Mouse (Mus musculus) lung, embryonic 15.5 days (tissue): ENCODE measurements around the gene P4ha1. TPM values are rescaled to one million over a fixed set of nuclear protein-coding genes. Genes with fewer than 3 reads are reported as not detected.
"Not testable (repeated sequence)": the region's sequence is repeated elsewhere in the genome, so short reads cannot be mapped to it uniquely, and the experiment has no call there.

Source experiments
- ATAC-seq: fragments of 200-750 bp; cut with Nextera tagmentation; 2 replicates; pipeline ENCODE4 v1.8.0; 2017; ENCODE audit warnings: moderate number of reproducible peaks, borderline replicate concordance; ENCODE audit not compliant: low FRiP score, low TSS enrichment; ENCODE audit errors: extremely low read depth
- H3K27ac ChIP-seq: fragments of 300-500 bp; sonication (generic); 2 replicates; pipeline ENCODE4 v1.5.1; 2015; ENCODE audit warnings: moderate library complexity, mild to moderate bottlenecking, inconsistent platforms
- H3K27me3 ChIP-seq: fragments of 300-500 bp; sonication (generic); 2 replicates; pipeline ENCODE4 v1.6.1; 2015; ENCODE audit warnings: inconsistent platforms
- H3K36me3 ChIP-seq: fragments of 300-500 bp; sonication (generic); 2 replicates; pipeline ENCODE4 v1.6.1; 2015; ENCODE audit warnings: inconsistent platforms
- H3K4me1 ChIP-seq: fragments of 300-500 bp; sonication (generic); 2 replicates; pipeline ENCODE4 v1.6.1; 2015; ENCODE audit warnings: inconsistent platforms
- H3K4me2 ChIP-seq: fragments of 300-500 bp; sonication (generic); 2 replicates; pipeline ENCODE4 v1.6.1; 2015; ENCODE audit warnings: inconsistent platforms, mild to moderate bottlenecking, moderate library complexity
- H3K4me3 ChIP-seq: fragments of 300-500 bp; sonication (generic); 2 replicates; pipeline ENCODE4 v1.5.1; 2015; ENCODE audit warnings: mild to moderate bottlenecking, inconsistent platforms
- H3K9ac ChIP-seq: fragments of 300-500 bp; sonication (generic); 2 replicates; pipeline ENCODE4 v1.6.1; 2015; ENCODE audit warnings: inconsistent platforms
- H3K9me3 ChIP-seq: fragments of 300-500 bp; sonication (generic); 2 replicates; pipeline ENCODE4 v1.6.1; 2016; ENCODE audit warnings: inconsistent platforms
- WGBS: fragments of 180-500 bp; shearing (Covaris S2); methylation state at CpG from one replicate; pipeline ENCODE4 v1.1.7; 2015; 5-methylcytosine and 5-hydroxymethylcytosine counted together
- polyA plus RNA-seq: library from polyadenylated mRNA; unstranded; fragments of >200 nt; fragmentation: Nextera tagmentation; extraction: Ambion mirVana; gene quantifications from 2 replicates; pipeline ENCODE4 v1.2.1, GENCODE M21; 2015

The P4ha1 gene
- polyA plus RNA-seq, 1 experiment from 2014 or later: 71.3 TPM

DNA sequence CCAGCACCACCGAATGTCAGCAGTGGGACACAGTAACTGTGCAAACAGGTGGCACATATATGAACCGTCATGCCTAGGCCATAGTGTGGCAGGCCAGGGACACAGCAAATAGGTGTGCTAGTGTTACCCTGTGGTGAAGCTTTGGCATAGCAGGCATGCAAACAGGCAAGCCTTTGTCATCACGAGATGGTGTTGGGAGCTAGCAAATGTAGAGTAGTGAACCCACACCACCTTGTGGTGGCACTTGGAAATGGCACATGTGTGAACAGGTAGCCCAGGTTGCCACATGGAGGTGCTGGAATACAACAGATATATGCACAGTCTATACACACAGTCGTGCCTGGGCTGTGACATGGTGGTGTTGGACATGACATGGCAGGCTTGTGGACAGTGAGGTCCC is 30.5 kb upstream of the P4ha1 start:
- no peaks in the 10 kb centered on the region for H3K4me1 ChIP-seq
- H3K9me3 ChIP-seq: no peaks in the 10 kb centered on the region
- 21% methylated on average over 4 of the region's 4 CpGs for WGBS
- no peaks in the 10 kb centered on the region for H3K36me3 ChIP-seq
- no peak overlapping the region for H3K4me2 ChIP-seq
- no peak overlapping the region for H3K9ac ChIP-seq
- H3K4me3 ChIP-seq: no peak overlapping the region
- H3K27ac ChIP-seq: no peak overlapping the region
- ATAC-seq: peak; percentile 28; the same call in 1 of the 2 replicates
- H3K27me3 ChIP-seq: no peaks in the 10 kb centered on the region

DNA sequence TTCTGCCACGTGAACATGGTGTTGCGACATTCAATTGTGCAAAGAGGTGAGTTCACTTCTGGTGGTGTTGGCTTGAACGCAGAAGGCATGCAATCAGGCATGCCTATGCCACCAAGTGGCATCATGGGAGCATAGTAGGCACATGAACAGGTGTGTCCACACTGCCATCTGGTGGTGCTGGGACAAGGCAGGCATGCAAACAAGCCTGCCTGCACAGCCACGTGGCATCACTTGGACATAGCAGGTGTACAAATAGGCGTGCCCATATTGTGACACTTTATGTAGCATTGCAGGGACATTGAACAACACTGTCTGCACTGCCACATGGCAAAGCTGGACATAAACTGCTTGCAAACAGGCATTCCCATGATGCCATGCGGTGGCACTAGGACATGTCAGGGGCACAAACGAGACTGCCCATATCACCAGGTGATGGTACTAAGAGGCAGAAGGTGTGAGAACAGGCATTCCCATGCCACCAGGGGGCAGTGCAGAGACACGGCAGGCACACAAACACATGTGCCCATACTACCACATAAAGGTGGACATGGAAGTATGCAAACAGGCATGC is 27.8 kb upstream of the P4ha1 start:
- Histone ChIP-seq H3K36me3 (no peaks in the 10 kb centered on the region), H3K27ac (no peak overlapping the region), H3K4me1 (no peaks in the 10 kb centered on the region), H3K9me3 (no peaks in the 10 kb centered on the region), H3K9ac (no peak overlapping the region), H3K27me3 (no peaks in the 10 kb centered on the region), H3K4me2 (no peak overlapping the region), H3K4me3 (no peak overlapping the region)
- ATAC-seq: no peak
- 59% methylated on average over 8 of the region's 8 CpGs for WGBS

GRCm38 (mm10) chr10:59296261-59296660 is 26.8 kb upstream of the P4ha1 start:
- no peaks in the 10 kb centered on the region for H3K27me3 ChIP-seq
- H3K9me3 ChIP-seq: no peaks in the 10 kb centered on the region
- 18% methylated on average over 5 of the region's 5 CpGs for WGBS
- H3K36me3 ChIP-seq: no peaks in the 10 kb centered on the region
- no peak overlapping the region for H3K9ac ChIP-seq
- H3K4me1 ChIP-seq: no peaks in the 10 kb centered on the region
- H3K4me3 ChIP-seq: no peak overlapping the region
- H3K4me2 ChIP-seq: no peak overlapping the region
- no peak for ATAC-seq
- no peak overlapping the region for H3K27ac ChIP-seq

- H3K36me3 ChIP-seq, H3K27me3 ChIP-seq, ATAC-seq, H3K27ac ChIP-seq, H3K9ac ChIP-seq, H3K4me1 ChIP-seq, H3K4me2 ChIP-seq, H3K4me3 ChIP-seq, H3K9me3 ChIP-seq: not testable (repeated sequence)
- WGBS: 93% methylated on average over 12 of the region's 12 CpGs
Observed at GRCm38 (mm10) chr10:59302671-59303070, 20.4 kb upstream of the P4ha1 start.

DNA sequence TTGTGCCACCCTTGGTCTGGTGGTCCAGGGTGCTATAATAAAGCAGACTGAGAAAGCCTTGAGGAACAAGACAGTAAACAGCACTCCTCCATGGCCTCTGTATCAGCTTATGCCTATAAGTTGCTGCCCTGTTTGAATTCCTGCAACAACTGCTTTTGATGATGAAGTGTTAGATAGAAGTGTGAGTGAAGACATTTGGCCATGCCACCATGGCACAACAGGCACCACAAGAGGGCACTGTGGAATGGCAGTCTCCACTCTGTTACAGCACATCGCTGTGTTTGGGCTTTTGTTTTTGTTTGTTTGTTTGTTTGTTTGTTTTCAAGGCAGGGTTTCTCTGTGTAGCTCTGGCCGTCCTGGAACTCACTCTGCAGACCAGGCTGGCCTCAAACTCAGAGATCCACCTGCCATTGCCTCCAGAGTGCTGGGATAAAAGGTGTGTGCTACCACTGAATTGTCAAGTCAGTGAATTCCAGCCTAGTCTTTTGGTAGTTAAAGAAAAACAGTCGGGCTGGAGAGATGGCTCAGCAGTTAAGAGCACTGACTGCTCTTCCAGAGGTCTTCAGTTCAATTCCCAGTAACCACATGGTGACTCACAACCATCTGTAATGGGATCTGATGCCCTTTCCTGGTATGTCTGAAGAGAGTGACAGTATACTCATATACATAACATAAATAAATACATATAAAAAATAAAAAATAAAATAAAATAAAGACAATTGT is 13.9 kb upstream of the P4ha1 start:
- no peak overlapping the region for H3K27ac ChIP-seq
- 36% methylated on average over 3 of the region's 3 CpGs for WGBS
- no peaks in the 10 kb centered on the region for H3K27me3 ChIP-seq
- no peaks in the 10 kb centered on the region for H3K36me3 ChIP-seq
- H3K4me1 ChIP-seq: peaks cover 17% of the 10 kb centered on the region
- ATAC-seq: no peak
- H3K4me2 ChIP-seq: no peak overlapping the region
- H3K4me3 ChIP-seq: no peak overlapping the region
- H3K9ac ChIP-seq: no peak overlapping the region
- no peaks in the 10 kb centered on the region for H3K9me3 ChIP-seq

DNA sequence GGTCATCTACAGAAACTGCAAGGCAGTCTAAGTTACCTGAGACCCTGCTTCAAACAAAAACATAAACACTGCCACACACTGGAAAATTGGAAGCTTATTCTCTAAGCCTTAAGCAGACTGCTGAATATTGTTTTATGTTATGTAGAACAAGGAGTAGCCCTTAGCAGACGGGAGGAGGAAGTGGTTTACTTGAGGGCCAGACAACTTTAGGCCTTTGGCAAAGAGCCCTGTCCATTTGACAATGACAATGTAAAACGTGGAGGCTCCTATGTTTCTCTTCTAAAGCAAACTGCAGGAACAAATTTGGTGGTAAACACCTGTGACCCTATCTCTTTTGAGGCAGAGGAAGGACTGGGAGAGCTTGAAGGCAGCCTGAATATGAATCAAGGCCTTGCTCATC is 13.0 kb upstream of the P4ha1 start:
- Histone ChIP-seq H3K9me3 (no peaks in the 10 kb centered on the region), H3K36me3 (no peaks in the 10 kb centered on the region), H3K9ac (no peak overlapping the region), H3K27ac (0 out of 2 replicates have a peak overlapping the region, but pooled peaks have one; percentile 12), H3K27me3 (no peaks in the 10 kb centered on the region), H3K4me1 (peaks cover 17% of the 10 kb centered on the region), H3K4me3 (no peak overlapping the region), H3K4me2 (no peak overlapping the region)
- no peak; the same call in 1 of the 2 replicates for ATAC-seq
- 14% methylated on average over 2 of the region's 2 CpGs for WGBS

DNA sequence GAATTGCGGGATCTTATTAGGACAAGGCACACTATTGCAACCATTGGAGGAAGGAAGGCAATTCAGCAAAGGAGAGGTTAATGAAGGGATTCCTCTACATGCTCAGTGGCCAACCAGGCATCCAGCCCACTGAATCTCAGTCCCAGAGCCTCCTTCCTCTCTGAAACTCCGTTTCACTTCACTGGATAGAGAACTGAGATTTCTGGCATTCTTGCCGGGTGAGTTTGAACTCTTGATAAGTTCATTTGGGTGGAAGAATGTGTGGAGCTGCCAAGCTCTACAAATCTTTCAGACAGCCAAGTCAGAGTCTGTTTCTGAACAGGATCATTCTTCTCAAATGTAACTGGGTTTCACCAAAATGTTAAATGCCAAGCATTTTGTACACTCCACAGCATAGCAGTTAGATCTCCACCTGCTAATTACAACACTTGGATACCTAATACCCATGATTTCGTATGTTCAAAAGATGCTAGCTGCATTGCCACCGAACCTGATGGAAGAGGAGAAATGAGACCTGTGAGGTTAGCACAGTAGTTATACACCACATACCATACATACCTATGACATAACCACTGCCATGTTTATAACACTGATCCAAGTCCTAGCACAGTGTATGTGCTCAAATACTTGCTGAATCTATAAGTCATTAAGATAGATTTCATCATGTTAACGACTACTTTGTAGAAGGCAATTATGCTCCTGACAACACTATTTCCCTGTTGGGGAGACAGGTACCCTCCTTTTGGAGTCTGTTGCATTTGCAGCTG is 12.2 kb upstream of the P4ha1 start:
- Histone ChIP-seq H3K4me3 (no peak overlapping the region), H3K4me2 (no peak overlapping the region), H3K4me1 (peaks cover 17% of the 10 kb centered on the region), H3K36me3 (no peaks in the 10 kb centered on the region), H3K27me3 (no peaks in the 10 kb centered on the region), H3K27ac (no peak overlapping the region), H3K9ac (no peak overlapping the region), H3K9me3 (no peaks in the 10 kb centered on the region)
- ATAC-seq: peak; percentile 85; the same call in 1 of the 2 replicates
- 50% methylated on average over 6 of the region's 6 CpGs for WGBS

- H3K4me1 ChIP-seq: peaks cover 17% of the 10 kb centered on the region
Observed at GRCm38 (mm10) chr10:59311881-59312280, 11.2 kb upstream of the P4ha1 start.

GRCm38 (mm10) chr10:59321112-59321511 is 2.0 kb upstream of the P4ha1 start:
- no peak overlapping the region for H3K9ac ChIP-seq
- no peak overlapping the region for H3K4me2 ChIP-seq
- H3K36me3 ChIP-seq: no peaks in the 10 kb centered on the region
- WGBS: 80% methylated on average over 3 of the region's 3 CpGs
- no peak overlapping the region for H3K4me3 ChIP-seq
- H3K9me3 ChIP-seq: no peaks in the 10 kb centered on the region
- no peak for ATAC-seq
- H3K27ac ChIP-seq: no peak overlapping the region
- no peaks in the 10 kb centered on the region for H3K27me3 ChIP-seq
- peaks cover 6% of the 10 kb centered on the region for H3K4me1 ChIP-seq

More at GRCm38 (mm10) chr10:59311881-59312280, 11.2 kb upstream of the P4ha1 start:
- no peak overlapping the region for H3K9ac ChIP-seq
- no peaks in the 10 kb centered on the region for H3K27me3 ChIP-seq
- WGBS: 78% methylated on average over 5 of the region's 5 CpGs
- no peak for ATAC-seq
- H3K4me3 ChIP-seq: no peak overlapping the region
- H3K4me2 ChIP-seq: no peak overlapping the region
- H3K36me3 ChIP-seq: no peaks in the 10 kb centered on the region
- no peak overlapping the region for H3K27ac ChIP-seq
- H3K9me3 ChIP-seq: no peaks in the 10 kb centered on the region

DNA sequence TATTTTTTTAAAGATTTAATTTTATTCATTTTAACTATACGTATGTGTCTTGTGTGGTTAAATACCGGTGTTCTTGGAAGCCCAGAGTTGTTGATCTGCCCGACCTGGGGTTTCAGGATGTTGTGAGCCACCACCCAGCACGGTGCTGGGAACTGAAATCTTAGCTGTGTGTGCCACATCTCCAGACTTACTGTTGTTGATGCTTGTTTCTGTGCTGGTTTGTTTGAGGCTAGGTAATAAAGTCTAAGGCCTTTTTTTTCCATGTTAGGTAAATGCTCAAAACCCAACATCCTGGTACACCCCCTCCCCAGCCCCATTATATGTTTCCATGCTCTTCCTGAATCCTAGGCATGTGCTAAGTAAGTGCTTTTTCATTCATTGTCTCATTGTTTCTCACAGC is 825 bp upstream of the P4ha1 start:
- WGBS: 54% methylated on average over 4 of the region's 4 CpGs
- Histone ChIP-seq H3K4me2 (peak overlapping the region; percentile 84), H3K4me1 (peaks cover 8% of the 10 kb centered on the region), H3K27me3 (no peaks in the 10 kb centered on the region), H3K4me3 (peak overlapping the region; percentile 85; the same call in 1 of the 2 replicates), H3K9ac (peak overlapping the region; percentile 34; the same call in 1 of the 2 replicates), H3K36me3 (no peaks in the 10 kb centered on the region), H3K27ac (peak overlapping the region; percentile 37), H3K9me3 (no peaks in the 10 kb centered on the region)
- no peak for ATAC-seq

- Histone ChIP-seq H3K27ac (peak overlapping the region; percentile 97), H3K36me3 (no peaks in the 10 kb centered on the region), H3K4me1 (peaks cover 11% of the 10 kb centered on the region), H3K27me3 (no peaks in the 10 kb centered on the region), H3K9me3 (no peaks in the 10 kb centered on the region), H3K4me2 (peak overlapping the region; percentile 84), H3K9ac (peak overlapping the region; percentile 93), H3K4me3 (peak overlapping the region; percentile 85)
- under 1% methylated on average over 49 of the region's 49 CpGs for WGBS
- ATAC-seq: peak; percentile 84
Observed at GRCm38 (mm10) chr10:59323488-59324161, 529 bp downstream of the P4ha1 start.
